8 mouse cellular contexts compared by ENCODE assay signal in the genomic region with DNA sequence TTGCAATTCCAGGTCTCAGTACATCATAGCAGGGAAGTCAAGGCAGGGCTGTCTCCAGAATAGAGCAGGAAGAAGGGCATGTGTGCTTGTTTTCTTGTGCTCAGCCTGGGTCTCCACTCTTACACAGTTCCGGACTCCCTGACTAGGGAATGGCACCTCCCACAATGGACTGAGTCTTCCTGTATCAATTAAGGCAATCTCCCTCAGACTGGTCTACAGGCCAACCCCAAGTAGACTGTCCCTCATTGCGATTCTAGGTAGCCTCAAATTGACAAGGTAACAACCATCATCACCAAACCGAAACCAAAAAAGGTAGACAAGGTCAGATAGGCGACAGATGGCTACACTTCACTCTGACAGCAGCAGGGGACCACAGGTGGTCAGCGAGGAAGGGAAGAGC. TPM values are rescaled to one million over a fixed set of nuclear protein-coding genes. Genes with fewer than 3 reads are reported as not detected.
DNase-seq lines count a peak whose midpoint lies in the region; ATAC-seq and TF ChIP-seq lines count a peak whose summit lies in the region.

No protein-coding gene starts in this region.

- peak overlapping the region; percentile 38 for H3K4me2 ChIP-seq in hindbrain, embryonic 11.5 days (replicated peaks; ENCODE audit: low read depth, low read length)

- peak overlapping the region; percentile 83 for H3K4me3 ChIP-seq in heart, embryonic 10.5 days
- H3K4me3 ChIP-seq in bone marrow, adult 2 months (replicated peaks; ENCODE audit: control insufficient read depth, low read depth, low read length) = peak overlapping the region; percentile 64
- peak overlapping the region; percentile 22 for H3K4me3 ChIP-seq in hindbrain, embryonic 11.5 days (ENCODE audit: low read depth, low read length)
- H3K4me3 ChIP-seq in midbrain, embryonic 10.5 days = peak overlapping the region; percentile 96

- TF ChIP-seq POLR2A in bone marrow, adult 2 months (IDR thresholded peaks at IDR 0.05; ENCODE audit: borderline replicate concordance, control insufficient read depth, low read depth, low read length) = no peak

- no peak overlapping the region for H3K27ac ChIP-seq in heart, embryonic 10.5 days
- H3K27ac ChIP-seq in bone marrow, adult 2 months (ENCODE audit: control insufficient read depth, insufficient read depth, low read depth, low read length, poor library complexity) = no peak overlapping the region
- peak overlapping the region; percentile 30; the same call in 1 of the 2 replicates for H3K27ac ChIP-seq in hindbrain, embryonic 11.5 days (ENCODE audit: low read depth, low read length)
- peak overlapping the region; percentile 64; the same call in 1 of the 2 replicates for H3K27ac ChIP-seq in midbrain, embryonic 10.5 days (replicated peaks)

- H3K4me1 ChIP-seq in heart, embryonic 10.5 days = peaks cover 33% of the 10 kb centered on the region
- H3K4me1 ChIP-seq in bone marrow, adult 2 months (ENCODE audit: control insufficient read depth, insufficient read depth, low read length) = peaks cover 10% of the 10 kb centered on the region
- H3K4me1 ChIP-seq in hindbrain, embryonic 11.5 days (replicated peaks; ENCODE audit: control insufficient read depth, insufficient read depth, low read length) = peaks cover 11% of the 10 kb centered on the region
- peaks cover 23% of the 10 kb centered on the region for H3K4me1 ChIP-seq in midbrain, embryonic 10.5 days

- H3K36me3 ChIP-seq in heart, embryonic 10.5 days = peaks cover 27% of the 10 kb centered on the region
- H3K36me3 ChIP-seq in hindbrain, embryonic 11.5 days (ENCODE audit: control insufficient read depth, insufficient read depth, low read length) = peaks cover 14% of the 10 kb centered on the region
- H3K36me3 ChIP-seq in midbrain, embryonic 10.5 days = peaks cover 27% of the 10 kb centered on the region

- WGBS in heart, embryonic 10.5 days = 53% methylated on average over 5 of the region's 5 CpGs
- WGBS in bone marrow, adult 2 months = 53% methylated on average over 5 of the region's 5 CpGs
- WGBS in hindbrain, embryonic 11.5 days = 59% methylated on average over 5 of the region's 5 CpGs
- 67% methylated on average over 5 of the region's 5 CpGs for WGBS in midbrain, embryonic 10.5 days

- TF ChIP-seq CTCF in bone marrow, adult 2 months (IDR thresholded peaks at IDR 0.05; ENCODE audit: control insufficient read depth, insufficient read depth, low read length) = no peak

- ATAC-seq in hindbrain, embryonic 11.5 days (ENCODE audit: low FRiP score) = 0 out of 2 replicates have a peak, but pooled peaks have one; percentile 6

- no peaks in the 10 kb centered on the region for H3K9me3 ChIP-seq in heart, embryonic 10.5 days
- H3K9me3 ChIP-seq in hindbrain, embryonic 11.5 days (ENCODE audit: control insufficient read depth, low read length) = no peaks in the 10 kb centered on the region
- H3K9me3 ChIP-seq in midbrain, embryonic 10.5 days (replicated peaks) = no peaks in the 10 kb centered on the region

- no peak for DNase-seq in heart, embryonic 10.5 days (ENCODE audit: low spot score)
- DNase-seq in heart, adult 18-20 months = no peak
- DNase-seq in hindbrain, embryonic 11.5 days (ENCODE audit: low spot score) = no peak
- no peak for DNase-seq in midbrain, embryonic 10.5 days (ENCODE audit: low spot score)
- no peak for DNase-seq in adrenal gland, adult 18-20 months (ENCODE audit: low spot score in 2 of 2)
- DNase-seq in layer of hippocampus, postnatal 14 days (ENCODE audit: low spot score in 2 of 2) = no peak
- DNase-seq in yolk sac, embryonic 10.5 days (ENCODE audit: low spot score) = no peak

- no peak overlapping the region for H3K9ac ChIP-seq in hindbrain, embryonic 11.5 days (ENCODE audit: low read depth, low read length)

- H3K27me3 ChIP-seq in heart, embryonic 10.5 days (ENCODE audit: insufficient read depth, poor library complexity, severe bottlenecking) = no peaks in the 10 kb centered on the region
- no peaks in the 10 kb centered on the region for H3K27me3 ChIP-seq in hindbrain, embryonic 11.5 days (ENCODE audit: control insufficient read depth, insufficient read depth, low read length)
- no peaks in the 10 kb centered on the region for H3K27me3 ChIP-seq in midbrain, embryonic 10.5 days (ENCODE audit: low read depth, poor library complexity, severe bottlenecking)

RNA-seq across cellular contexts. Expression of a gene that starts 0.8 kb away (rescaled TPM):
- 14.8 and 18.0 TPM in 2 replicates for polyA plus RNA-seq in heart, embryonic 10.5 days (2016; fragmentation: Nextera tagmentation; extraction: Ambion mirVana)
- 10 to 100 TPM; 44.6 to 46.6 TPM for total RNA-seq in heart, adult 18-20 months (2021)
- 21.4 and 27.7 TPM in 2 replicates for polyA plus RNA-seq in bone marrow, adult 2 months (2011; ENCODE audit: insufficient read depth, insufficient read length, low replicate concordance, missing spikeins)
- 18.3 and 20.2 TPM in 2 replicates for polyA plus RNA-seq in hindbrain, embryonic 11.5 days (2014; fragmentation: Nextera tagmentation; extraction: Ambion mirVana)
- 17.3 and 18.0 TPM in 2 replicates for polyA plus RNA-seq in midbrain, embryonic 10.5 days (2016; fragmentation: Nextera tagmentation; extraction: Ambion mirVana)
- total RNA-seq in adrenal gland, adult 18-20 months (2021) = 10 to 100 TPM; 48.3 to 49.1 TPM
- 100 to 1,000 TPM; 141 to 147 TPM for total RNA-seq in layer of hippocampus, postnatal 14 days (2021)

RNA-seq across cellular contexts. Expression of a gene that starts 8.4 kb away (rescaled TPM):
- polyA plus RNA-seq in heart, embryonic 10.5 days (2016; fragmentation: Nextera tagmentation; extraction: Ambion mirVana) = 16.9 and 17.7 TPM in 2 replicates
- 100 to 1,000 TPM; 503 to 516 TPM for total RNA-seq in heart, adult 18-20 months (2021)
- polyA plus RNA-seq in bone marrow, adult 2 months (2011; ENCODE audit: insufficient read depth, insufficient read length, low replicate concordance, missing spikeins) = 25.8 and 42.6 TPM in 2 replicates
- 10.3 and 12.2 TPM in 2 replicates for polyA plus RNA-seq in hindbrain, embryonic 11.5 days (2014; fragmentation: Nextera tagmentation; extraction: Ambion mirVana)
- polyA plus RNA-seq in midbrain, embryonic 10.5 days (2016; fragmentation: Nextera tagmentation; extraction: Ambion mirVana) = 8.2 and 8.8 TPM in 2 replicates
- total RNA-seq in adrenal gland, adult 18-20 months (2021) = 100 to 1,000 TPM; 127 to 137 TPM
- total RNA-seq in layer of hippocampus, postnatal 14 days (2021) = 10 to 100 TPM; 33.0 to 42.3 TPM

RNA-seq across cellular contexts. Expression of a gene that starts 19.2 kb away (rescaled TPM):
- polyA plus RNA-seq in heart, embryonic 10.5 days (2016; fragmentation: Nextera tagmentation; extraction: Ambion mirVana) = 5.7 and 6.1 TPM in 2 replicates
- 1 to 10 TPM; 5.6 to 6.8 TPM for total RNA-seq in heart, adult 18-20 months (2021)
- 4.7 and 6.5 TPM in 2 replicates for polyA plus RNA-seq in bone marrow, adult 2 months (2011; ENCODE audit: insufficient read depth, insufficient read length, low replicate concordance, missing spikeins)
- polyA plus RNA-seq in hindbrain, embryonic 11.5 days (2014; fragmentation: Nextera tagmentation; extraction: Ambion mirVana) = 6.2 and 7.2 TPM in 2 replicates
- 7.2 and 8.0 TPM in 2 replicates for polyA plus RNA-seq in midbrain, embryonic 10.5 days (2016; fragmentation: Nextera tagmentation; extraction: Ambion mirVana)
- total RNA-seq in adrenal gland, adult 18-20 months (2021) = 10 to 100 TPM; 13.0 to 14.7 TPM
- 1 to 10 TPM; 2.1 to 2.7 TPM for total RNA-seq in layer of hippocampus, postnatal 14 days (2021)

RNA-seq across cellular contexts. Expression of a gene that starts 20.7 kb away (rescaled TPM):
- not detected in 2 replicates for polyA plus RNA-seq in heart, embryonic 10.5 days (2016; fragmentation: Nextera tagmentation; extraction: Ambion mirVana)
- not detected for total RNA-seq in heart, adult 18-20 months (2021)
- polyA plus RNA-seq in bone marrow, adult 2 months (2011; ENCODE audit: insufficient read depth, insufficient read length, low replicate concordance, missing spikeins) = not detected in 2 replicates
- not detected in 2 replicates for polyA plus RNA-seq in hindbrain, embryonic 11.5 days (2014; fragmentation: Nextera tagmentation; extraction: Ambion mirVana)
- not detected in 2 replicates for polyA plus RNA-seq in midbrain, embryonic 10.5 days (2016; fragmentation: Nextera tagmentation; extraction: Ambion mirVana)
- total RNA-seq in adrenal gland, adult 18-20 months (2021) = not detected
- total RNA-seq in layer of hippocampus, postnatal 14 days (2021) = under 1 TPM in 1 of 2 experiments, not detected in 1; 0.21 TPM

RNA-seq across cellular contexts. Expression of a gene that starts 42.9 kb away (rescaled TPM):
- polyA plus RNA-seq in heart, embryonic 10.5 days (2016; fragmentation: Nextera tagmentation; extraction: Ambion mirVana) = 1.7 and 2.1 TPM in 2 replicates
- not detected for total RNA-seq in heart, adult 18-20 months (2021)
- not detected in 2 replicates for polyA plus RNA-seq in bone marrow, adult 2 months (2011; ENCODE audit: insufficient read depth, insufficient read length, low replicate concordance, missing spikeins)
- 1.0 and 1.4 TPM in 2 replicates for polyA plus RNA-seq in hindbrain, embryonic 11.5 days (2014; fragmentation: Nextera tagmentation; extraction: Ambion mirVana)
- polyA plus RNA-seq in midbrain, embryonic 10.5 days (2016; fragmentation: Nextera tagmentation; extraction: Ambion mirVana) = 1.1 TPM in 2 replicates
- not detected for total RNA-seq in adrenal gland, adult 18-20 months (2021)
- total RNA-seq in layer of hippocampus, postnatal 14 days (2021) = under 1 TPM; 0.72 to 0.78 TPM

Comparison
In these comparisons a context has a peak if more than half of its experiments do, and no peak if none do; other contexts are left out.
1. H3K27ac ChIP-seq: peak in hindbrain, embryonic 11.5 days (single experiment) and midbrain, embryonic 10.5 days (single experiment); none in heart, embryonic 10.5 days (single experiment) and bone marrow, adult 2 months (single experiment).
2. H3K4me3 ChIP-seq: peak in every context shown above with its lines; median percentile 96 in midbrain, embryonic 10.5 days; 83 in heart, embryonic 10.5 days; 64 in bone marrow, adult 2 months; 22 in hindbrain, embryonic 11.5 days.